Mouse (Mus musculus): ENCODE results near the gene Pacsin2. TPM values are rescaled to one million over a fixed set of nuclear protein-coding genes. Genes with fewer than 3 reads are reported as not detected.

Pacsin2 gene
- polyA plus RNA-seq, 1 experiment from 2014 or later = 85.4 TPM

DNA sequence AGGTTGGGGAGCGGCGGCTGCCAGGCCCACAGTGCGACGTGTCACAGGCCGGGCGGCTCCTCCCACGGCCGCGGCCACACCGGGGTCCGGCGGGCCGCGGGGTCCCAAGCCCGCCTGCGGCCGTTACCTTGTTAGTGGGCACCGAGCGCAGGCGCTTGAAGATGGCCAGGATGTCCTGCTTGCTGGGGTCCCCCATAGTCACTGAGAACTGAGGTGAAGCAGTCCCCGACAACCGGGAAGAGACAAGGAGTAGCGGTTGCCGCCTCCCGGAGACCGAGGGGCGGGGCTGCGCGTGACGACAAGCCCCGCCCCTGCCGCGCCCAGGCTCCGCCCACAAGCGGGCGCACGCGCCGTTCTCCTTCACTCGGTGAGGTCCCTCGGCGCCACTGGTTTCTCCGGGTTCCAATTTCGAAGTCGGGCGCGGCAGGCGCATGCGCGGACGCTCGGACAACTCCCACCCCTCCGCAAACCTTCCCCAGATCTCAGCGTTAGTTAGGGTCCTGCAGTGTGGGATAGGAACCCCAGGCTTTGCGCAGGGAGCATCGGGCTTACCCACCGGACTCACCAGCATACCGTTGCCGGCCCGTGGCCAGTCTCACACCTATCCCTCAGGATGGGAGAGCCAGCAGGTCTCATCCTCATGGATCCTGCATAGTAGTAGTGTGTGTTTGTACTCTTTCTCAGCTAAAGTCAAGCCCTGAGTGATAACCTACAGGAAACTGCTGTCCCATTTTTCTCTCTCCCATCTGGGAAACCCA, 114.3 kb downstream of the Pacsin2 start, which contains the start of gene Arfgap3:
Arfgap3 (minus strand) TSS at position 294 of the 758 bp plus-strand sequence.
- H3K27me3 ChIP-seq (ENCODE audit: insufficient read depth, low read length) = no peaks in the 10 kb centered on the region
- peak within 1 kb of the TSS; percentile 27; the same call in 1 of the 2 replicates for H3K27ac ChIP-seq (ENCODE audit: low read length)
- no peaks in the 10 kb centered on the region for H3K9me3 ChIP-seq (ENCODE audit: low read length)
- ATAC-seq (ENCODE audit: low FRiP score, low TSS enrichment) = peak; percentile 92
- WGBS = under 1% methylated on average over 58 of the region's 60 CpGs
- peak within 1 kb of the TSS; percentile 93 for H3K4me3 ChIP-seq (ENCODE audit: low read length)
- H3K9ac ChIP-seq (replicated peaks; ENCODE audit: low read length) = peak within 1 kb of the TSS; percentile 84
- peaks cover 17% of the 10 kb centered on the region for H3K4me1 ChIP-seq (ENCODE audit: insufficient read depth, low read length)
- peak within 1 kb of the TSS; percentile 94 for H3K4me2 ChIP-seq (replicated peaks; ENCODE audit: low read depth, low read length)
- 0 out of 2 replicates have a peak, but pooled peaks cover 3% of the 10 kb centered on the region for H3K36me3 ChIP-seq (ENCODE audit: insufficient read depth, low read length)

DNA sequence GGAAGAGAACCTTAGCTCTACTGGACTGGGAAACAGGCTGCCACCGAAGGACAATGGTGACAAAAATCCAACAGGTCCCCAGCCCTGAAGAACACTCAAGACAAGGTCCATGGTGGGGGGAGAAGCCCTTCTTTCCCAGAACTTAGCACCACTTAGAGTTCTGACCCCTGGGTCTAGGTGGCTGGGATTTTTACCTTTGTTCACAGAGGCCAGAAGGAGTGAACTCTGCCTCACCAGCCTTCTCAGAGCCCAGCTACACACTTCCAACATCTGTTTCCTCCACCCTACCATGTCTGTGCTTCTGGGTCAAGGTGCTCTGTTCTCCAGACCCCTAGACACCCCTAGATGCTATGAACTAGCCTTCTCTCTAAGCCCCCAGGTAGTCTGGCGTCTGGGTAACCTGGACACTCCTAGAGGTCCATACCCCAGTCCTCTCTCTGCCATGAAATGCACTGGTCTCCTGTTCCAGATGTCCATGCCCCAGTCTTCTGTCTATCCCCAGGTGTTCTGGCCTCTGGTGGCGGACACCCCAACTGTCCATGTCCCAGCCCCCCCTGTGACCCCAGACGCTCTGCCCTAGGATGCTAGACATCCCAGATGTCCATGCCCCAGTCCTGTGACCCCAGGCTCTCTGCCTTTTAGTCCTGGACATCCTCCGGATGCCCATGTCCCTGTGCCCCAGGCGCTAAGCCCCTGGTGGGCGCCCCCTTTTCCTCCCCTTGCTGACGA, 115.0 kb downstream of the Pacsin2 start:
- Histone ChIP-seq H3K9me3 (ENCODE audit: low read length) (no peaks in the 10 kb centered on the region), H3K36me3 (ENCODE audit: insufficient read depth, low read length) (0 out of 2 replicates have a peak, but pooled peaks cover 3% of the 10 kb centered on the region), H3K27ac (ENCODE audit: low read length) (peak overlapping the region; percentile 17; the same call in 1 of the 2 replicates), H3K4me3 (ENCODE audit: low read length) (peak overlapping the region; percentile 93), H3K27me3 (ENCODE audit: insufficient read depth, low read length) (no peaks in the 10 kb centered on the region), H3K4me1 (ENCODE audit: insufficient read depth, low read length) (peaks cover 23% of the 10 kb centered on the region), H3K9ac (replicated peaks; ENCODE audit: low read length) (peak overlapping the region; percentile 84), H3K4me2 (replicated peaks; ENCODE audit: low read depth, low read length) (peak overlapping the region; percentile 94)
- WGBS = 16% methylated on average over 8 of the region's 8 CpGs
- ATAC-seq (ENCODE audit: low FRiP score, low TSS enrichment) = peak; percentile 32

DNA sequence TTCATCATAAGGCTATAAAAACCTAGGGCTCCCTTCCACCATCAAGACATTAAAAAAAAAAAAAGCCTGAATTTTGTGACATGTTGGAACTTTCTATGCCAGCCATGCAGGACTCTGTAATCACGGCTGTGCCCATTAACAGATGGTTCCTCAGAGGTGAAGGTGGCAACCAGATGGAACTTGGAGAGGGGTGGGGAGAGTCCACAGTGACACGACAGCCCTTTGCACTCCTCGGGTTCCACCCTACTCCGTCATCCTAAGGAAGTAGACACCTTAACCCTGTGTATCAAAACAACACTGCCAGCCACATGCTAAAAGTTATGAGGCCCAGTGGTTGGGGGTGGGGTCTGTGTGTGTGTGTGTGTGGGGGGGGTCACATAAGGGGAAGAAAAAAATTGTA, 115.7 kb downstream of the Pacsin2 start:
- Histone ChIP-seq H3K27ac (ENCODE audit: low read length) (no peak overlapping the region), H3K27me3 (ENCODE audit: insufficient read depth, low read length) (no peaks in the 10 kb centered on the region), H3K4me1 (ENCODE audit: insufficient read depth, low read length) (peaks cover 24% of the 10 kb centered on the region), H3K36me3 (ENCODE audit: insufficient read depth, low read length) (0 out of 2 replicates have a peak, but pooled peaks cover 3% of the 10 kb centered on the region), H3K9me3 (ENCODE audit: low read length) (no peaks in the 10 kb centered on the region), H3K4me3 (ENCODE audit: low read length) (no peak overlapping the region), H3K4me2 (replicated peaks; ENCODE audit: low read depth, low read length) (peak overlapping the region; percentile 94), H3K9ac (replicated peaks; ENCODE audit: low read length) (peak overlapping the region; percentile 25; the same call in 1 of the 2 replicates)
- 46% methylated on average over 4 of the region's 4 CpGs for WGBS
- no peak for ATAC-seq (ENCODE audit: low FRiP score, low TSS enrichment)

DNA sequence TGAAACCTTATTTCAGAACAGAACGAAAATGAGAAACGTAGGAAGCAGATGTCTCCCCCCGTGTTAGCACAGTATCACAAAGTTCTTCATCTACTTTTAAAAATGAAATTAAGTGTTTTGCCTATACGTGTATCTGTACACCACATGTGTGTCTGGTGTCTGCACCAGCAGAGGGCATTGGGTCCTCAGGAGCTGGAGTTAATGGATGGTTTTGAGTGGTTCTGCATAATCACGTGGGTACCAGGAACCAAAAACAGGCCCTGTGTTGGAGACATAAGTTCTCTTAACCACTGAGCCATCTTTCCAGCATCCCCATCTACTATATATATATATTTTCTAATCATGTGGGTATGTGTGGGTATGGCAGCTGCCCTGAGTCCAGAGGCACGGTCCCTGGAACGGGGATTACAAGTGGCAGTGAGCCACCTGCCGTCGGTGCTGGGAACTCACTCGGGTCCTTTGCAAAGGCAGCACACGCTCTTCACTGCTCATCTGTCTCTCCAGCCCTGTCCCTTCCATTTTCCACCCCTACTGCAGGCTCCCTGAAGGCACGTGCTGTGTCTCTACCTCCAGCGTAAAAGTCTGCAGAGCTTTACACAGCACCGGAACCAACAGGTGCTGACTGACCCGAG, 118.4 kb downstream of the Pacsin2 start:
- Histone ChIP-seq H3K27me3 (ENCODE audit: insufficient read depth, low read length) (no peaks in the 10 kb centered on the region), H3K9me3 (ENCODE audit: low read length) (no peaks in the 10 kb centered on the region), H3K27ac (ENCODE audit: low read length) (no peak overlapping the region), H3K36me3 (ENCODE audit: insufficient read depth, low read length) (peaks cover 15% of the 10 kb centered on the region), H3K4me1 (ENCODE audit: insufficient read depth, low read length) (peaks cover 24% of the 10 kb centered on the region), H3K4me2 (replicated peaks; ENCODE audit: low read depth, low read length) (no peak overlapping the region), H3K4me3 (ENCODE audit: low read length) (no peak overlapping the region), H3K9ac (replicated peaks; ENCODE audit: low read length) (no peak overlapping the region)
- no peak for ATAC-seq (ENCODE audit: low FRiP score, low TSS enrichment)
- 89% methylated on average over 15 of the region's 15 CpGs for WGBS

DNA sequence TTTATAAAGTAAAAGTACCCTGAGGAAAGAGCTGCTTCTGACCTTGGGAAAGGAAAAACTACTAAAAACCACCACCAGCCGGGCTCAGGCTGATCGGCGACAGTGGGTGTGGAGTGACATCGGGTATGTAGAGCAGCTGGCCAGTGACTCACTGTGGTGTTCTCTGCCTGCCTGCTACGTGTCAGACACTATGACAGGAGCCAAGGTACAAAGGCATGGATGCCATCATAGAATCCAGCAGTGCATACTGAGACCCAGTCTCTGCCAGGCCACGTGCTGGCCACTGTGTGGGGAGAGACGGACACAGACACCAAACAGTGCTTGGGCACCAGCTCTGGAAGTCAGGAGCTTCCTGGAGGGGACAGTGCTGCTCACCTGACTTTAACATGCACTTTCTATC, 119.5 kb downstream of the Pacsin2 start:
- H3K27me3 ChIP-seq (ENCODE audit: insufficient read depth, low read length) = no peaks in the 10 kb centered on the region
- no peak for ATAC-seq (ENCODE audit: low FRiP score, low TSS enrichment)

DNA sequence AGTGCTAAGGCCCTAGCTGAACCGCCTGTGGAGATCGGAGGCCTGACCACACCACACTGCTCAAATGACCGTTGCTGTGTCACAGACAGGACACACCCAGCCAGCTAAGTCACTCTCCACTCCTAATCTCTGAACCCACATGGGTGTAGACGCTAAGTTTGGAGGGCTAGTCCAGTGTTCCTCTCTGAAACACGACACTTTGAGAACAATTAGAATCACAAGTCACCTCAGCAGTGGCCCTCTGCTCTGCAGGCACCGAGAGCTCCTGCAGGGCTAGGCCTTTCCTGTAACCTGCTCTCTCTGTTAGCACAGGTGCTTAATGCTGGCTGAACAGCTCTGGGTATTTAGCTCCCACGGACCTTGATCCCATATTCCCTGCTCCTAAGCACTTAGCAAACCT, 120.2 kb downstream of the Pacsin2 start:
- Histone ChIP-seq H3K27me3 (ENCODE audit: insufficient read depth, low read length) (no peaks in the 10 kb centered on the region), H3K27ac (ENCODE audit: low read length) (no peak overlapping the region), H3K4me3 (ENCODE audit: low read length) (no peak overlapping the region), H3K9me3 (ENCODE audit: low read length) (no peaks in the 10 kb centered on the region), H3K9ac (replicated peaks; ENCODE audit: low read length) (no peak overlapping the region), H3K4me2 (replicated peaks; ENCODE audit: low read depth, low read length) (no peak overlapping the region), H3K4me1 (ENCODE audit: insufficient read depth, low read length) (peaks cover 15% of the 10 kb centered on the region), H3K36me3 (ENCODE audit: insufficient read depth, low read length) (peaks cover 15% of the 10 kb centered on the region)
- WGBS = 24% methylated on average over 7 of the region's 7 CpGs
- peak; percentile 42; the same call in 1 of the 2 replicates for ATAC-seq (ENCODE audit: low FRiP score, low TSS enrichment)

More for the DNA sequence above, 119.5 kb downstream of the Pacsin2 start:
- Histone ChIP-seq H3K4me2 (replicated peaks; ENCODE audit: low read depth, low read length) (no peak overlapping the region), H3K9me3 (ENCODE audit: low read length) (no peaks in the 10 kb centered on the region), H3K36me3 (ENCODE audit: insufficient read depth, low read length) (peaks cover 15% of the 10 kb centered on the region), H3K9ac (replicated peaks; ENCODE audit: low read length) (no peak overlapping the region), H3K27ac (ENCODE audit: low read length) (no peak overlapping the region), H3K4me3 (ENCODE audit: low read length) (no peak overlapping the region), H3K4me1 (ENCODE audit: insufficient read depth, low read length) (peaks cover 21% of the 10 kb centered on the region)
- 76% methylated on average over 7 of the region's 7 CpGs for WGBS

DNA sequence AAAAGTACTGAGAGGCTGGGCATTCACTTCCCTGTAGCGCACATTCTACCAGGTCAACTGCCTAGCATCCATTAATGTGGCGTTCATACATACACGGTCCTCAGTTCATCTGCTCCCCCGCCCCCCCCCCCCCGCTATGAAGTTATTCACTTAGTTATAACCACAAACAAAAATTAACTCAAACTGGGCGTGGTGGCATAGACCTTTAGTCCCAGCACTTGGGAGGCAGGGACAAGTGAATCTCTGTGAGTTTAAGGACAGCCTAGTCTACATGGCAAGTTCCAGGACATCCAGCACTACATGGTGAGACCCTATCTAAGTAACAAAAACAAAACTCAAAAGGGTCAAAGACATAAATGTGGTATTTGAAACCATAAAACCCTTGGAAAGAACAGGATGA, 125.5 kb downstream of the Pacsin2 start:
- no peak overlapping the region for H3K4me3 ChIP-seq (ENCODE audit: low read length)
- no peaks in the 10 kb centered on the region for H3K9me3 ChIP-seq (ENCODE audit: low read length)
- no peak overlapping the region for H3K4me2 ChIP-seq (replicated peaks; ENCODE audit: low read depth, low read length)
- 86% methylated on average over 6 of the region's 6 CpGs for WGBS
- peaks cover 6% of the 10 kb centered on the region for H3K4me1 ChIP-seq (ENCODE audit: insufficient read depth, low read length)
- no peak overlapping the region for H3K9ac ChIP-seq (replicated peaks; ENCODE audit: low read length)
- H3K27ac ChIP-seq (ENCODE audit: low read length) = no peak overlapping the region
- peaks cover 31% of the 10 kb centered on the region for H3K36me3 ChIP-seq (ENCODE audit: insufficient read depth, low read length)
- no peak for ATAC-seq (ENCODE audit: low FRiP score, low TSS enrichment)
- no peaks in the 10 kb centered on the region for H3K27me3 ChIP-seq (ENCODE audit: insufficient read depth, low read length)

DNA sequence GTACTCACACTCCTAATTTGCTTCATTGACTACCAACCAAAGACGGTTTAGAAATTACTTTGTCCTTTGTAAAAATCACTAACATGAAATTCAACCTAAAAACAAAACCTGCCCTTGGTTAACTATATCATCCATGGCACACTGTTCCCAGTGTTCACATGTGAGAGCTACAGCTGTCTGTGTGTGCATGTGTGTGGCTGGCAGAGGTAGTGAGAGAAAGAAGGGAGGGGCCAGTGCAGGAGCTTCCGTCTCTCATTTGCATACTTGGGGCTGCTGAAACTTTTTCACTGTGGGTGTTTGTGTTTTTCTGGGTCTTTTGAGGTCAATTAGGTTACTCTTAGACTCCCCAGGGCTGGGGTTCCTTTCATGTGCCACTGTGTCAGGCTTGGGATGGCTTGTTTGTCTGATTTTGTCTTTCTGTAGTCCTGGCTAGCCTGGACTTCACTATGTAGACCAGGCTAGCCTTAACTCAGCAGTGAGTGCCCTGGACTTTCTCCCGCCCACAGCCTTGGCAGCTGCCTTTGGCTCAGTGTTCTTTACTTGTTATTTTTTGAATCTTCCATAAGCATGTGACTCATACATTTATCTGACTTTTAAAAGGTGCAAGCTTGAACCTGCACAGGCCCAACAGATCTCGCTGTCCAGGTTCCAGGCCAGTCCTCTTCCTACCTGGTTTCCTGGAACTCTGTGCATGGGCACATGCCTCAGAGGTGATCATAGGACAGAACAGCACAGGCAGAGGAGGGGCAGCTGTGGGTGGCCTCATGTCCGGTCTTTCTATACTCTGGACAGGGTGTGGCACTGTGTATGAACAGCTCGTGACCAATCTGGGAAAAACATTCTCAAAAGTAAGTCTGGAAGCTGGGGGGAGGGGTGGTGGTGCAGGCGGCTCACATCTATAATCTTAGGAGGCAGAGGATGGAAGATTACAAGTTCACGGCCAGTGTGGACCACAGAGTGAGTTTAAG, 126.2 kb downstream of the Pacsin2 start:
- Histone ChIP-seq H3K4me2 (replicated peaks; ENCODE audit: low read depth, low read length) (no peak overlapping the region), H3K4me1 (ENCODE audit: insufficient read depth, low read length) (peaks cover 6% of the 10 kb centered on the region), H3K27ac (ENCODE audit: low read length) (no peak overlapping the region), H3K9me3 (ENCODE audit: low read length) (no peaks in the 10 kb centered on the region), H3K4me3 (ENCODE audit: low read length) (no peak overlapping the region), H3K36me3 (ENCODE audit: insufficient read depth, low read length) (peaks cover 38% of the 10 kb centered on the region), H3K27me3 (ENCODE audit: insufficient read depth, low read length) (no peaks in the 10 kb centered on the region), H3K9ac (replicated peaks; ENCODE audit: low read length) (no peak overlapping the region)
- 79% methylated on average over 8 of the region's 8 CpGs for WGBS
- 0 out of 2 replicates have a peak, but pooled peaks have one; percentile 65 for ATAC-seq (ENCODE audit: low FRiP score, low TSS enrichment)

DNA sequence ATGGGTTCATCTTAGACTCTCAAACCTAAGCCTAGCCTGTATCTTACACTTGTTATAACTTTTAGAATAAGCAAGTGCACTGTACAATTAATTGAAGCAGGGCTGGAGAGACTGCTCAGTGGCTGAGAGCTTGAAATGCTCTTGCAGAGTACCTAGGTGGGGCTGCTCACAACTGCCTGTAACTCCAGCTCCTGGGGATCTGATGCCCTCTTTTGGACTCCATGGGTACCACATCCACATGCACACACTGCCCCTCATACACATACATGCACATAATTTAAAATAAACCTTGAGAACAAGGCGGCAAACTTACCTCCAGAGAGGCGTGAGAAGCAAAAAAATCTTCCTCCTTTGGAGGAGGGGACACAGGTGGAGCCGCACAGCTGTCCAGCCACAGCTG, 132.0 kb downstream of the Pacsin2 start:
- Histone ChIP-seq H3K4me3 (ENCODE audit: low read length) (no peak overlapping the region), H3K9ac (replicated peaks; ENCODE audit: low read length) (no peak overlapping the region), H3K27me3 (ENCODE audit: insufficient read depth, low read length) (no peaks in the 10 kb centered on the region), H3K4me2 (replicated peaks; ENCODE audit: low read depth, low read length) (no peak overlapping the region), H3K36me3 (ENCODE audit: insufficient read depth, low read length) (peaks cover 53% of the 10 kb centered on the region), H3K9me3 (ENCODE audit: low read length) (no peaks in the 10 kb centered on the region), H3K27ac (ENCODE audit: low read length) (no peak overlapping the region), H3K4me1 (ENCODE audit: insufficient read depth, low read length) (no peaks in the 10 kb centered on the region)
- 85% methylated on average over 3 of the region's 3 CpGs for WGBS
- no peak for ATAC-seq (ENCODE audit: low FRiP score, low TSS enrichment)

All from kidney, embryonic 16.5 days (tissue).